Mouse (Mus musculus): ENCODE data around the gene Foxp2. TPM values are rescaled to one million over a fixed set of nuclear protein-coding genes. Genes with fewer than 3 reads are reported as not detected.

The Foxp2 gene
- polyA plus RNA-seq (2017; shearing (Covaris generic)): not detected

GRCm38 (mm10) chr6:14901183-14901970 is at the start of gene Foxp2:
Gene Foxp2 (plus strand): TSS chr6:14901349.

Other genes starting within 250 kb of the Foxp2 start
- not detected for gene Ppp1r3a, start 146.1 kb upstream of the Foxp2 start, polyA plus RNA-seq (2017; shearing (Covaris generic))

All from effector memory CD4-positive, alpha-beta T cell, adult 7 months (primary cell).